Mouse (Mus musculus) frontal cortex, postnatal 10 days (tissue): ENCODE data around the gene 4930435E12Rik.

ENCODE experiments used
- DNase-seq, 2 experiments: peaks; one replicate each; pipeline ENCODE4 v3.0.0; 2022; ENCODE audit warnings: low spot score in 2 of 2, mixed read lengths in 1 of 2

The 4930435E12Rik gene

DNA sequence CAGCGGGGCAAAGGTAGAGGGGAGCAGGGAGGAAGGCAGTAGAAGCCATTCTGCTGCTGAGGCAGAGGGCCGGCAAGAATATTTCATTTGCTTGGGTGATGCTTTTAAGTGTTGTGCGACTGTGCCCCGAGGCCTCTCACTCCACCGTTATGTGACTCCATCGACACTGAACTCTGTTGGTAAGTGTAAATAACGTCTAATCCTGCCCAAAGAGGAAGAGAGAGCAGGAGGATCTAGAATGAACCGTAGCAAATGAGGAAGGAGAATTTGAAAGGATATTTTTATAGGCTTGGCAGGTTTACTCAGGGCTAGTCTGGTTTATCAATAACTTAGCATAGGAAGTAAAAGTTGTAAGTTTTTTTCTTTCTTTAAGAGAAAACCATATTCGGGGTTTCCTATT, 59.0 kb downstream of the 4930435E12Rik start:
- DNase-seq: no peak

DNA sequence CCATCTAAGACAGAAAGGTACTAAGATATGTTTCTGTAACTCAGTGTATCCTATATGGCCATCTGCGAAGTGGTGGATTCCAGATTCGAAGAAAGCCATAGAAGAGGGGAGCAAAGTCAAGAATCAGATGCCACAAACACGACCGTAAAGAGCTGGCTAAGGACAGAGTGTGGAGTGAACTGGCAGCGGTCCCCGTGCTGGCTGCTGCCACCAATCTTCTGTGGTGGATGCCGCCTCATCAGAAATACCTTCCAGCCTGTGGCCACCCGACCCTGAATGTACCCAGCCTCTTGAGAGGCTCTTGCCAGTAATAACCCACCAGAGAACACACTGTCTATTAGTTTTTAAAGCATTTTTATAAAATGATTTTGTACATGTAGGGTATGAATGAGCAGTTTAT, 60.2 kb downstream of the 4930435E12Rik start:
- DNase-seq: no peak

DNA sequence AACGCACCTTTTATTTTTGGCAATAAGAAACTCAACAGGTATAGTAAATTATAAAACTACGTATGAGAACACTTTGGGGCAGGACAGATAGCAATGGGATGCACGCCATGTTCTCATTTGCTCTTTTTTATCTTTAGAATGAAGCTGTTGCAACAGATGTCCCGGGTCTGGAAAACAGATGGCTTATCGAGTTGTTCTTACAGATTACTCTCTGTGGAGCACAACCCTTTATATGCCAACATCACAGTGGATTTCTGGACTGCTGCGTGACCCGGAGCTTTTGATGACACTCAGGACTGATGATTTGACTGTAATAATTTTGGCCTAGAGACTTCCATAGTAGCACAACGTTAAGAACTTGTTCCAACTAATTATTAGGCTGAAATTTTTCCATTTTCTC, 60.8 kb downstream of the 4930435E12Rik start:
- no peak for DNase-seq

DNA sequence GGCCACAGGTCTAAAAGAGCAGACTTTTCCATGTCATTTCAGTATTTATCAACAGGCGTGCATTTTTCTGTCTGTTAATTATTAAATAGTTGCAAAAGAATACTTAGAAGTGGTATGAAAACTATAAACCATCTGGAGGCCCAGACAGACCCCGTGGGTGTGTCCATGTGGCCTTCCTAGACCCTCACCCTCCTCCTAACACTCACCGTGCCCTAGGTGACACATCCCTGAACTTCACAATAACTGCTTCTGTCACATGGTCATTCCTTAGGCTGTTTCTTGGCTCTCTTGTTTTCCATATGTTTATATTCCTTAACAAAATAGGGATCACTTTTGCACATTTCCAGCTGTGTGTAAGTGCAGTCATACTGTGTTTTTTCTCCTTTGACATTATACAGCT, 61.9 kb downstream of the 4930435E12Rik start:
- no peak for DNase-seq

DNA sequence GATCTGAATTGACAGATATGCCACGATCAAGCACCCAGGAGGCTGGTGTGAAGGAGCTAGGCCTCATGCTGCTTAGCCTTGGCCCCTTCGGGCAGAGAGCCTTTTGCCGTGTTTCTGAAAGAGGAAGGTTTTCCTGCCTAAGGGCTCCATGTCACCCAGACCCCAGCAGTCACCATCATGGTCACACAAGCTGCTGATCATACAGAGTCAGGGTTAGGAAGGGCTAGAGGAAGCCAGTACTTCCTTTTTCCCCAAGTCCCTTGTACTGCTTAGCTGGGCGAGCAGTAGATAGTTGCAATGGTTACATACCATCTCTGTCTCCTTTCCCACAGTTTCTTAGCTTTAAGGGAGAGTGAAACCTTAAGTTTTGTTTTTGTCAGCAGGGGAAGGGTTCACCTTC, 65.0 kb downstream of the 4930435E12Rik start:
- no peak for DNase-seq

DNA sequence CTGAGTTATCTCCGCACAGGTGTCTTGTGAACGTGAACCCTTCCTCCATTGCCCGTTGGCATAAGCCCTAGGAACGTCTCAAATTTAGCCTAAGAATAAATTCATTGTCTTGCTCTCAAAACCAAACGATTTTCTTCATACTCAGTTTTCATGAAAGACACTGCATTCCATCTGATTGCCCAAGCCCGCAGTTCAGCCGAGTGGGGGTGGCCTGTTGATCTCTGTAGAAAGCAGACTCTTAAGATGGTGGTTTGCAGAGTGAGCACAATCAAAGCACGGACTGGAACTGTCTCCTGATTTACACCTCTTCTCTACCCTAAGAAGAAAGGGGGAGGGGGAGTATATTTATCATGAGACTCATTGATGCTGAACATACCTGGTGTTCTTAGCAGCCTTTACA, 66.1 kb downstream of the 4930435E12Rik start:
- no peak for DNase-seq
